Mouse (Mus musculus) CH12.LX (cell line): ENCODE results near the gene Vta1. TPM values are rescaled to one million over a fixed set of nuclear protein-coding genes. Genes with fewer than 3 reads are reported as not detected.

ENCODE experiments used
- DNase-seq: peaks from one replicate; pipeline ENCODE4 v3.0.0-alpha.2; 2013; ENCODE audit errors: extremely low read depth
- H3K27ac ChIP-seq: 2 replicates; pipeline ENCODE4 v1.5.1; 2012; ENCODE audit warnings: low read depth, mild to moderate bottlenecking, control low read depth, moderate library complexity; ENCODE audit not compliant: insufficient read depth
- H3K27me3 ChIP-seq: replicated peaks from 2 replicates; pipeline ENCODE3; 2012; ENCODE audit warnings: inconsistent platforms
- H3K36me3 ChIP-seq, 2 experiments: replicated peaks in 1 of 2; 2 replicates each; pipeline versions ENCODE3 to v1.6.1; 2012; ENCODE audit warnings: inconsistent platforms in 1 of 2, low read length in 1 of 2, mild to moderate bottlenecking in 1 of 2, mixed read lengths in 1 of 2, moderate library complexity in 1 of 2; ENCODE audit not compliant: control insufficient read depth in 1 of 2, insufficient read depth in 1 of 2
- H3K4me1 ChIP-seq, 2 experiments: 2 replicates each; pipeline ENCODE4 v1.6.1; 2012; ENCODE audit warnings: inconsistent platforms in 1 of 2, moderate library complexity in 1 of 2; ENCODE audit not compliant: insufficient read depth in 2 of 2, control insufficient read depth in 1 of 2
- H3K4me2 ChIP-seq: 2 replicates; pipeline ENCODE4 v1.6.1; 2012; ENCODE audit warnings: low read depth, mild to moderate bottlenecking, control low read depth; ENCODE audit not compliant: poor library complexity, insufficient read depth, severe bottlenecking
- H3K4me3 ChIP-seq, 3 experiments: fragments of 150-350 bp in 1 of 3; sonication (generic) in 1 of 3; replicated peaks in 1 of 3; 2 replicates each; pipeline versions ENCODE3 to v1.5.1; 2011 to 2012; ENCODE audit warnings: low read depth in 2 of 3, low read length in 2 of 3, mild to moderate bottlenecking in 2 of 3, moderate library complexity in 2 of 3, control low read depth in 1 of 3, improper control_type of control experiment in 1 of 3, inconsistent platforms in 1 of 3, mixed read lengths in 1 of 3; ENCODE audit not compliant: poor library complexity in 1 of 3
- H3K79me2 ChIP-seq: replicated peaks from 2 replicates; pipeline ENCODE4 v1.6.1; 2012; ENCODE audit warnings: mild to moderate bottlenecking, moderate library complexity; ENCODE audit not compliant: control insufficient read depth, poor library complexity, insufficient read depth, severe bottlenecking; ENCODE audit errors: extremely low read depth
- H3K9ac ChIP-seq: 2 replicates; pipeline ENCODE4 v1.6.1; 2012; ENCODE audit warnings: low read depth, mild to moderate bottlenecking, control low read depth, moderate library complexity; ENCODE audit not compliant: insufficient read depth
- H3K9me3 ChIP-seq: replicated peaks from 2 replicates; pipeline ENCODE3; 2012; ENCODE audit warnings: low read length, inconsistent platforms, mixed read lengths
- BHLHE40 ChIP-seq: IDR thresholded peaks from 2 replicates; pipeline ENCODE4 v1.6.1; 2011; ENCODE audit warnings: mild to moderate bottlenecking, low read depth, low read length, improper control_type of control experiment
- CHD1 ChIP-seq: IDR thresholded peaks from 2 replicates; pipeline ENCODE4 v1.6.1; 2012; ENCODE audit warnings: low read depth, low read length, improper control_type of control experiment, inconsistent platforms
- CHD2 ChIP-seq: IDR thresholded peaks from 2 replicates; pipeline ENCODE4 v1.6.1; 2011; ENCODE audit warnings: low read length, improper control_type of control experiment
- EP300 ChIP-seq: IDR thresholded peaks from 2 replicates; pipeline ENCODE4 v1.6.1; 2011; ENCODE audit warnings: low read length, improper control_type of control experiment
- GABPA ChIP-seq: IDR thresholded peaks from 2 replicates; pipeline ENCODE4 v1.6.1; 2012; ENCODE audit warnings: low read depth, low read length, improper control_type of control experiment, inconsistent platforms; ENCODE audit not compliant: insufficient replicate concordance
- IRF4 ChIP-seq: IDR thresholded peaks from 2 replicates; pipeline ENCODE4 v1.6.1; 2014; ENCODE audit warnings: low read depth, mild to moderate bottlenecking, inconsistent platforms, low read length, improper control_type of control experiment
- MAFK ChIP-seq: IDR thresholded peaks from 2 replicates; pipeline ENCODE4 v1.6.1; 2011; ENCODE audit warnings: low read length, improper control_type of control experiment; ENCODE audit not compliant: insufficient replicate concordance
- MAZ ChIP-seq: IDR thresholded peaks from 2 replicates; pipeline ENCODE4 v1.6.1; 2012; ENCODE audit warnings: low read depth, mild to moderate bottlenecking, inconsistent platforms, low read length, improper control_type of control experiment, moderate library complexity
- MEF2A ChIP-seq: IDR thresholded peaks from 2 replicates; pipeline ENCODE4 v1.6.1; 2014; ENCODE audit warnings: low read depth, mild to moderate bottlenecking, inconsistent platforms, low read length, improper control_type of control experiment, borderline replicate concordance
- MXI1 ChIP-seq: IDR thresholded peaks from 2 replicates; pipeline ENCODE4 v1.6.1; 2011; ENCODE audit warnings: mild to moderate bottlenecking, low read depth, low read length, improper control_type of control experiment
- NELFE ChIP-seq: IDR thresholded peaks from 2 replicates; pipeline ENCODE4 v1.6.1; 2011; ENCODE audit warnings: low read depth, low read length, improper control_type of control experiment
- POLR2AphosphoS2 ChIP-seq: IDR thresholded peaks from 2 replicates; pipeline ENCODE4 v1.6.1; 2011; ENCODE audit warnings: low read depth, low read length, improper control_type of control experiment
- RAD21 ChIP-seq: IDR thresholded peaks from 2 replicates; pipeline ENCODE4 v1.6.1; 2011; ENCODE audit warnings: low read depth, mild to moderate bottlenecking, low read length, improper control_type of control experiment, moderate library complexity
- SIN3A ChIP-seq: IDR thresholded peaks from 2 replicates; pipeline ENCODE4 v1.6.1; 2012; ENCODE audit warnings: low read length, improper control_type of control experiment, inconsistent platforms
- SMC3 ChIP-seq: IDR thresholded peaks from 2 replicates; pipeline ENCODE4 v1.6.1; 2011; ENCODE audit warnings: low read depth, low read length, improper control_type of control experiment
- TBP ChIP-seq: conservative IDR thresholded peaks from 2 replicates; pipeline ENCODE4 v1.6.1; 2011; ENCODE audit warnings: low read depth, low read length, improper control_type of control experiment
- UBTF ChIP-seq: IDR thresholded peaks from 2 replicates; pipeline ENCODE4 v1.6.1; 2012; ENCODE audit warnings: low read depth, mild to moderate bottlenecking, inconsistent platforms, low read length, improper control_type of control experiment, moderate library complexity
- USF2 ChIP-seq: conservative IDR thresholded peaks from 2 replicates; pipeline ENCODE4 v1.6.1; 2011; ENCODE audit warnings: low read depth, low read length, improper control_type of control experiment
- ZKSCAN1 ChIP-seq: IDR thresholded peaks from 2 replicates; pipeline ENCODE4 v1.6.1; 2012; ENCODE audit warnings: low read depth, inconsistent platforms, low read length, improper control_type of control experiment, borderline replicate concordance
- ZMIZ1 ChIP-seq: IDR thresholded peaks from 2 replicates; pipeline ENCODE4 v1.6.1; 2012; ENCODE audit warnings: low read depth, mild to moderate bottlenecking, inconsistent platforms, low read length, improper control_type of control experiment
- dilution Hi-C: fragments of 300-500 bp; cut with MboI; formaldehyde crosslinking; loops from 2 replicates; pipeline ENCODE4 v1.14.3; 2020; ENCODE audit warnings: low sequenced_read_pairs; ENCODE audit not compliant: extremely low pct_unique_long_range_greater_than_20kb, extremely low pct_ligation_motif_present
- in situ Hi-C: fragments of 300-500 bp; cut with MboI; formaldehyde crosslinking; loops from 3 replicates; pipeline ENCODE4 v1.14.3; 2019; ENCODE audit warnings: low sequenced_read_pairs, low pct_ligation_motif_present, low pct_unique_long_range_greater_than_20kb, mixed read lengths
- polyA plus RNA-seq: library from polyadenylated mRNA; unstranded; fragments of >175 nt; gene quantifications from 2 replicates; pipeline ENCODE4 v1.2.1, GENCODE M21; 2012; ENCODE audit warnings: low read depth; ENCODE audit not compliant: insufficient read length
- total RNA-seq, 2 experiments: library from RNA; depleted of rRNA; stranded (reverse); fragments of 300-350 nt in 1 of 2; fragments of >200 nt in 1 of 2; gene quantifications; 2 replicates each; pipeline ENCODE4 v1.2.3; 2012 to 2014

Gene Vta1
- total and polyA plus RNA-seq, 3 experiments, result 50.0 to 91.7 (median 82.1) TPM

DNA sequence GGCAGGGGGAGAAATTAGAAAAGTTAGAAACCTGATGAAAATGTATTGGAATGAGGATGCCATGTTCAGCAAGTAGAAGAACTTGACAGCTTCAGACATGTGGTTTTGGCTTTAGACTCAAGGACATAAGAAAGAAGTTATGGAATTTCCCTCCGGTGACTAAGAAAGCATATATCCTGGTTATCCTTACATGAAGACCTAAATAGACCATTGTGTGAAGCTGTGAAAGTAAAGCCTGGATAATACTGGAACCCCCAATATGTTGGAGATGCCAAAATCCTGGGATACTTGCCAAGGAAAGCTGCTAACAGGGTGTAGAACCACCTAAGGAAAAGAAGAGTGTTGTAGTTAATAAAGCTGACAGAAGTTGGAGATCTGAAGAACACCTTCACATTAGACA, 79.7 kb downstream of the Vta1 start:
- H3K27ac ChIP-seq, result no peak overlapping the region
- H3K4me3 ChIP-seq, result no peak overlapping the region
- no peaks in the 10 kb centered on the region for H3K79me2 ChIP-seq
- no peaks in the 10 kb centered on the region for H3K4me1 ChIP-seq
- TF ChIP-seq RAD21, result no peak
- TF ChIP-seq POLR2AphosphoS2, result no peak
- TF ChIP-seq ZKSCAN1, result no peak
- no peak for TF ChIP-seq MAFK
- TF ChIP-seq EP300, result no peak
- TF ChIP-seq MEF2A, result no peak
- no peak for TF ChIP-seq IRF4
- TF ChIP-seq GABPA, result no peak
- no peak for TF ChIP-seq CHD1
- TF ChIP-seq UBTF, result no peak
- TF ChIP-seq CHD2, result no peak
- TF ChIP-seq, all 38 proteins: peak for 0
- no peak for DNase-seq
- no peaks in the 10 kb centered on the region for H3K9me3 ChIP-seq
- no peaks in the 10 kb centered on the region for H3K36me3 ChIP-seq
- in situ Hi-C loops, result no loop called here
- H3K4me2 ChIP-seq, result no peak overlapping the region
- no peak overlapping the region for H3K9ac ChIP-seq
- dilution Hi-C loops, result no loop called here
- H3K27me3 ChIP-seq, result no peaks in the 10 kb centered on the region

DNA sequence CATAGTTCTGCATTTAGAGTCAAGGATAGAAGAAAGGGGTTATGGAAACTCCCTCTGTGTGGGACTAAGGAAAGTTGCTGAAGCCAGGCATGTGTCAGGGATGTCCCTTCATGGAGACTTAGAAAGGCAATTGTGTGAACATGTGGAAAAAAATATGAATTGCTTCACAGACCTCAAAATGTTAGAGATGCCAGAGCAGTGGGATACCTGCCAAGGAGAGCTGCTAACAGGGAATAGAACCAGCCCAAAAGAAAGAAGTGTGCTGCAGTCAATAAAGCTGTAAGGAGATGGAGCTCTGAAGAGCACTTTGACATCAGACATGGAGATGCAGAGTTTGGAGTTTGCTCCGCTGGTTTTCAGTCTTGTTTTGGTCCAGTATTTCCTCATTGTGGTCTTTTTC, 86.2 kb downstream of the Vta1 start:
- Histone ChIP-seq H3K79me2 (no peaks in the 10 kb centered on the region), H3K27me3 (no peaks in the 10 kb centered on the region), H3K9ac (no peak overlapping the region), H3K36me3 (no peaks in the 10 kb centered on the region), H3K4me2 (no peak overlapping the region), H3K4me3 (no peak overlapping the region), H3K27ac (no peak overlapping the region), H3K9me3 (peaks cover 4% of the 10 kb centered on the region), H3K4me1 (no peaks in the 10 kb centered on the region)
- TF ChIP-seq CHD1, result no peak
- no peak for TF ChIP-seq TBP
- in situ Hi-C loops, result no loop called here
- dilution Hi-C loops, result no loop called here
- DNase-seq, result no peak

DNA sequence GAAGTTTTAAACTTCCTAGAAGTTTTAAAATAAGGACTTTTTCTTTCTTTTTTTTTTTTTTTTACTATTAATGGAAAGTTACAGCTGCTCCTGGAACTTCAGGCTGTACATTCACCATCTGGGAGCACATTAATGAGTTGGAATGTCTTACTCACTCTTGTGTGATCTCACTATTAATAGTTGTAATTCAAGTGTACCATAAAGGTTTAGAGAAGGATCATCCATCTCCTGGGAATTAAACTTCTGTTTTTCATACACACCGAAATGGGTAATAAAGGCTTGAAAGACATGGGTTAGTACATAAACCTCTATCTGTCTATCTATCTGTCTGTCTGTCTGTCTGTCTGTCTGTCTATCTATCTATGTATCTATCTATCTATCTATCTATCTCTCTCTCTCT, 87.1 kb downstream of the Vta1 start:
- H3K27ac ChIP-seq, result no peak overlapping the region
- H3K4me2 ChIP-seq, result no peak overlapping the region
- H3K4me3 ChIP-seq, result no peak overlapping the region
- no peak for DNase-seq
- dilution Hi-C loops, result no loop called here
- no peak overlapping the region for H3K9ac ChIP-seq
- H3K9me3 ChIP-seq, result peaks cover 7% of the 10 kb centered on the region
- in situ Hi-C loops, result no loop called here
- no peaks in the 10 kb centered on the region for H3K4me1 ChIP-seq
- no peaks in the 10 kb centered on the region for H3K79me2 ChIP-seq
- TF ChIP-seq BHLHE40 (no peak), SIN3A (no peak), SMC3 (no peak), NELFE (no peak), MEF2A (no peak), ZMIZ1 (no peak), MXI1 (no peak), USF2 (no peak), MAZ (no peak)
- H3K27me3 ChIP-seq, result no peaks in the 10 kb centered on the region
- no peaks in the 10 kb centered on the region for H3K36me3 ChIP-seq
